Mouse (Mus musculus): ENCODE results near the gene Plekha6.

DNA sequence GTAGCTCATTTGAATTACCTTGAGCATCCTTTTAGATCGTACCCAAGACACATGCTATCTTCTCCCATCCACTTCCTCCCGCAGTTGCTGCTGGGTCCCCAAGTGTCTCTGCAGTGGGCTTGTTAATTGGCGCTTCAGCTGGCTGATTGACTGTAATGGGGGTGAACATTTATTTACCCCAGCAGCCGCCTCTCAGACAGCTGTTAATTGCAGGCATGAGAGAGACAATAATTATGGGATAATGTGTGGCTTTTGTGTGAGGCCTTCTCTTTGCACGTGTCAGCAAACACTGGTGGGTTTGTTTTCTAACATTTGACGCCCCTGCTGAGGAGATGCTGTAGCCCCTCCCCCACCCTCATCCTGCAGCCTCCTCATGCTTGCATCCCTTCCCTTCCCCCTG, 32.2 kb downstream of the Plekha6 start:
- TF ChIP-seq GATA1 (IDR thresholded peaks at IDR 0.05; ENCODE audit: borderline replicate concordance, low read length) (no peak), FLI1 (IDR thresholded peaks at IDR 0.05; ENCODE audit: low read length) (no peak)
